Mouse (Mus musculus): ENCODE data around the gene Kcnj4.
A peak's percentile ranks its signal among the peaks of the same experiment; 100 is the strongest.

Gene Kcnj4

GRCm38 (mm10) chr15:79504707-79505452, at the start of gene Kcnj4:
TSS of gene Kcnj4 (minus strand) at chr15:79505241.
- no peak for DNase-seq (ENCODE audit: low spot score)

GRCm38 (mm10) chr15:79552566-79552965, 47.5 kb upstream of the Kcnj4 start:
- DNase-seq (ENCODE audit: low spot score), result no peak

- no peak for DNase-seq (ENCODE audit: low spot score)
These were observed 43.2 kb upstream of the Kcnj4 start for GRCm38 (mm10) chr15:79548226-79548625.

- peak; percentile 67 for DNase-seq (ENCODE audit: low spot score)
These were observed 42.3 kb upstream of the Kcnj4 start for GRCm38 (mm10) chr15:79547289-79547820.

- DNase-seq (ENCODE audit: low spot score), result peak; percentile 96
These were observed 41.6 kb upstream of the Kcnj4 start, which contains the start of gene Ddx17 for GRCm38 (mm10) chr15:79546410-79547288. TSS of gene Ddx17 (minus strand) at chr15:79546741.

GRCm38 (mm10) chr15:79545921-79546399, 40.9 kb upstream of the Kcnj4 start:
- peak; percentile 69 for DNase-seq (ENCODE audit: low spot score)

GRCm38 (mm10) chr15:79545496-79545895, 40.5 kb upstream of the Kcnj4 start:
- peak; percentile 41 for DNase-seq (ENCODE audit: low spot score)

GRCm38 (mm10) chr15:79543968-79544367, 38.9 kb upstream of the Kcnj4 start:
- no peak for DNase-seq (ENCODE audit: low spot score)

- DNase-seq (ENCODE audit: low spot score), result peak; percentile 29
These were observed 28.8 kb upstream of the Kcnj4 start for GRCm38 (mm10) chr15:79533796-79534195.

GRCm38 (mm10) chr15:79529935-79530334, 24.9 kb upstream of the Kcnj4 start:
- DNase-seq (ENCODE audit: low spot score), result peak; percentile 33

- DNase-seq (ENCODE audit: low spot score), result peak; percentile 80
These were observed 23.1 kb upstream of the Kcnj4 start for GRCm38 (mm10) chr15:79527991-79528639.

- no peak for DNase-seq (ENCODE audit: low spot score)
These were observed 22.2 kb upstream of the Kcnj4 start for GRCm38 (mm10) chr15:79527192-79527591.

GRCm38 (mm10) chr15:79525979-79526768, 21.1 kb upstream of the Kcnj4 start:
- peak; percentile 79 for DNase-seq (ENCODE audit: low spot score)

GRCm38 (mm10) chr15:79525564-79525963, 20.5 kb upstream of the Kcnj4 start:
- DNase-seq (ENCODE audit: low spot score), result no peak

- DNase-seq (ENCODE audit: low spot score), result no peak
These were observed 14.6 kb upstream of the Kcnj4 start for GRCm38 (mm10) chr15:79519400-79520220.

- no peak for DNase-seq (ENCODE audit: low spot score)
These were observed 13.5 kb upstream of the Kcnj4 start for GRCm38 (mm10) chr15:79518571-79518970.

GRCm38 (mm10) chr15:79517710-79518109, 12.7 kb upstream of the Kcnj4 start:
- DNase-seq (ENCODE audit: low spot score), result no peak

- DNase-seq (ENCODE audit: low spot score), result peak; percentile 60
These were observed 11.4 kb upstream of the Kcnj4 start, which contains the start of gene Kdelr3 for GRCm38 (mm10) chr15:79516171-79517096. TSS of gene Kdelr3 (plus strand) at chr15:79516411.

- no peak for DNase-seq (ENCODE audit: low spot score)
These were observed 8.9 kb upstream of the Kcnj4 start for GRCm38 (mm10) chr15:79513940-79514339.
